Mouse (Mus musculus): ENCODE measurements around the gene 1700123O20Rik. TPM values are rescaled to one million over a fixed set of nuclear protein-coding genes. Genes with fewer than 3 reads are reported as not detected.

The 1700123O20Rik gene
- polyA plus RNA-seq, 1 experiment = not detected

DNA sequence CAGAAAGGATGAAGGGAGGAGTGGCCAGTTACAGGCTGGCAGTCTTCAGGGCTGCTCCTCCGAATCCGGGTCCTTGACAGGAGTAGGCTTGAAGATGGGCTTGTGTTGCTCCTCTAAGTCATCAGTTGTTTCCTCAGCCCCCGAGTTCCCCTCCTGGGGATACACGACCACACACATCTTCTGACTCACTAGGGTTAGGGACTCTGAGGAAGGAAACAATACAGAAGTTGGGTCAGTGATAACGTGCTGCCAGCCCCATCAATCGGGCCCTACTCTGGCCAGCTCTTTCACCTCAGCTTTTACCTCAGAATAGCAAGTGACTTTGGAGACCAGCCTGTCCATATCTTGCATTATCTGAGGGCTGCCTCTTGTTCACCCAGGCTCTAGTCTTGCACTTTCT is 38.0 kb downstream of the 1700123O20Rik start:
- WGBS = 64% methylated on average over 6 of the region's 6 CpGs
- H3K27ac ChIP-seq (ENCODE audit: insufficient read depth, low read depth, low read length) = no peak overlapping the region
- H3K4me3 ChIP-seq (ENCODE audit: insufficient read depth, low read depth, low read length) = no peak overlapping the region
- H3K4me1 ChIP-seq (ENCODE audit: control insufficient read depth, insufficient read depth, low read length) = peaks cover 2% of the 10 kb centered on the region; the same call in 1 of the 2 replicates
- TF ChIP-seq POLR2A (IDR thresholded peaks at IDR 0.05; ENCODE audit: insufficient read depth, low read depth, low read length) = no peak
- no peak for TF ChIP-seq CTCF (IDR thresholded peaks at IDR 0.05; ENCODE audit: insufficient read depth, low read depth, low read length)

DNA sequence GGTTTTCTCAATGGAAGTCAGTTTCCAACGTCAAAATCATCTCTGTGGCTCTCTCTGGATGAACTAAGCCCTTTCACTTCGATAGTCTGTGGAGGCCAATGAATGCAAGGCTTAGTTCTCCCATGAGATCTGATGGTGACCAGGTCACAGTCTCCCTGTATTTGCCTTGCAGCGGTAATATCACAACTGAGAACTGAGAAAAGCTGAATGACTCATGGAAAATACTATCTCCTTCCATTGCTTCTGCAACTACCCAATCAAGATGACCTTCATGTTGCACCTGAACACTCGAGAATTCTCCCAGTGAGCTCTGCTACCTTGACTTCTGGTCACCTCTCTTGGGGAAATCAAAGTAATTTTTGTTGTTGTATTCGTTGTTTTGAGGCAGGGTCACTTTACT is 41.5 kb downstream of the 1700123O20Rik start:
- TF ChIP-seq POLR2A (IDR thresholded peaks at IDR 0.05; ENCODE audit: insufficient read depth, low read depth, low read length) (no peak), CTCF (IDR thresholded peaks at IDR 0.05; ENCODE audit: insufficient read depth, low read depth, low read length) (no peak)
- no peak overlapping the region for H3K4me3 ChIP-seq (ENCODE audit: insufficient read depth, low read depth, low read length)
- no peak overlapping the region for H3K27ac ChIP-seq (ENCODE audit: insufficient read depth, low read depth, low read length)
- WGBS = 79% methylated on average over 5 of the region's 5 CpGs
- peaks cover 10% of the 10 kb centered on the region for H3K4me1 ChIP-seq (ENCODE audit: control insufficient read depth, insufficient read depth, low read length)

DNA sequence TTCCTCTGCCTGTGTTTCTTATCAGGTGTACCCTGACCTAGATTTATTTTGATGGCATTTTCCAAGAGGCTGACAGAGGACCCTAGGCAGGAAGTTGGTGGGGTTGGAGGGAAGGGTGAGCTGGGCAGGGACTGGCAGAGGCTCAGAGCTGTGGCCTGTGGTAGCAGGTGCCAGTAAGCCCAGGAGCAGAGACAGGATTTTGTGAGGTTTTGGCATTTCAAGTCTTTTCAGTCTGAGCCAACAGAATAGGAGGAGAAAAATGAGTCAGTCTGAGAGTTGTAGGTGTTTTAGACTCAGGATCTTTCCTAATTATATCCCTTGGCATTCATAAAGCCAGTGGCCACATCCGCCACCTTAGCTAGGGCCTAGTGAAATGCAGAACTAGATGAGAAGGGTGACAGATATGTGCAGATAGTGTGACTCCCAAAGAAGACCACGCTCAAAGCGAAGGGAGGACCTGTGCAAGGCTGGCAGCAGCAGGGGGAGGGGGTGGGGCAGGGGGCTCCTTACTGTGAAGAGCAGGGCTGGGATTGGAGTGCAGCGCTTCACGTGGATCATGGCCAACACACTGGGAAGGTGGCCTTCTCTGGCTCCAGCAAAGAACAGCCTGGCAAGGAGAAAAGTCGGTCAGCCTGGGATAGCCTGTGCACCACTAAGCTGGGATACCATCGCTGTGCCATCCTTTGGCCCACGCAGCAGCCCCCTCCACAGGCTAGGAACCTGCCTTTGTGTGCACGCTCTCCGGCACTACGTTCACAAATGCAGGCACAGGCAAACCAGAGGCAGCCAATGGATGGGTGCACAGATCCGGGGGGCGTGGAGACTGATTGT is 43.0 kb downstream of the 1700123O20Rik start:
- H3K27ac ChIP-seq (ENCODE audit: insufficient read depth, low read depth, low read length) = no peak overlapping the region
- no peak overlapping the region for H3K4me3 ChIP-seq (ENCODE audit: insufficient read depth, low read depth, low read length)
- H3K4me1 ChIP-seq (ENCODE audit: control insufficient read depth, insufficient read depth, low read length) = peaks cover 10% of the 10 kb centered on the region
- WGBS = 64% methylated on average over 13 of the region's 13 CpGs
- TF ChIP-seq CTCF (IDR thresholded peaks at IDR 0.05; ENCODE audit: insufficient read depth, low read depth, low read length) (no peak), POLR2A (IDR thresholded peaks at IDR 0.05; ENCODE audit: insufficient read depth, low read depth, low read length) (no peak)

DNA sequence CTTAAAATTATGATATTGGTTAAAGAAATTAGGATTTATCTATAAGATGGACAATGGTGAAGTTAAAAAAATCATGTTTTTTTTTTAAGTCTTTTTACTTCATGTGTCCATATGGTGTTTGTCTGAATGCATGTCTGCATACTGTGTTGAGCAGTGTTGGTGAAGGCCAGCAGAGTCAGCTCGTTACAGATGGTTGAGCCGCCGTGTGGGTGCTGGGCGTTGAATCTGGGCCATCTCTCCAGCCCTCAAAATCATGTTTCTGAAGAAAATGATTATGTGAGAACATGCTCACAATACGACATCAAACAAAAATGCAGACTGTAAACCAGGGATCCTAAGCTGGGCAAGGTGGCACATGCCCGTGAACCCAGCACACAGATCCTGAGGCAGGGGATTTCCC is 44.3 kb downstream of the 1700123O20Rik start:
- WGBS = 89% methylated on average over 6 of the region's 6 CpGs
- no peak overlapping the region for H3K27ac ChIP-seq (ENCODE audit: insufficient read depth, low read depth, low read length)
- H3K4me1 ChIP-seq (ENCODE audit: control insufficient read depth, insufficient read depth, low read length) = peaks cover 12% of the 10 kb centered on the region
- H3K4me3 ChIP-seq (ENCODE audit: insufficient read depth, low read depth, low read length) = no peak overlapping the region
- TF ChIP-seq POLR2A (IDR thresholded peaks at IDR 0.05; ENCODE audit: insufficient read depth, low read depth, low read length) = no peak
- TF ChIP-seq CTCF (IDR thresholded peaks at IDR 0.05; ENCODE audit: insufficient read depth, low read depth, low read length) = no peak

DNA sequence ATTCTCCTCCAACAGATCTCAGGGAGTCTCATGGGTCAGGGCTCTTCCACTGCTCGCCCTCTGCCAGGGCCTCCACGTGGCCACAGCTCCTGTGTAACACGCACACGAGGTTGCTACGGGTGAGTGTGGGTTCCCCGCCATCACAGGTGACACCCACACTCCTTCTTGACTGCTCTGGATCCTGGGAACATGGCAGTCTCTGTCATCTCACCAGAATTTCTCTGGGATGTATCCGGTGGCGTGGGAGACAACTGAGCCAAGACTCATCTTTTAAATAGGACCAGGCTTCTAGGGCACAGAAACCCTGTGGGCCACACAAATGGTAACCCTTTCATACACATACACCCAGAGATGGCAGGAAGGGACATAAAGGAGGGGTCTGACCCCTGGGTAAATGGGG is 46.2 kb downstream of the 1700123O20Rik start:
- WGBS = 90% methylated on average over 8 of the region's 8 CpGs
- Histone ChIP-seq H3K4me3 (ENCODE audit: insufficient read depth, low read depth, low read length) (no peak overlapping the region), H3K4me1 (ENCODE audit: control insufficient read depth, insufficient read depth, low read length) (peaks cover 18% of the 10 kb centered on the region), H3K27ac (ENCODE audit: insufficient read depth, low read depth, low read length) (no peak overlapping the region)
- TF ChIP-seq POLR2A (IDR thresholded peaks at IDR 0.05; ENCODE audit: insufficient read depth, low read depth, low read length) (no peak), CTCF (IDR thresholded peaks at IDR 0.05; ENCODE audit: insufficient read depth, low read depth, low read length) (no peak)

DNA sequence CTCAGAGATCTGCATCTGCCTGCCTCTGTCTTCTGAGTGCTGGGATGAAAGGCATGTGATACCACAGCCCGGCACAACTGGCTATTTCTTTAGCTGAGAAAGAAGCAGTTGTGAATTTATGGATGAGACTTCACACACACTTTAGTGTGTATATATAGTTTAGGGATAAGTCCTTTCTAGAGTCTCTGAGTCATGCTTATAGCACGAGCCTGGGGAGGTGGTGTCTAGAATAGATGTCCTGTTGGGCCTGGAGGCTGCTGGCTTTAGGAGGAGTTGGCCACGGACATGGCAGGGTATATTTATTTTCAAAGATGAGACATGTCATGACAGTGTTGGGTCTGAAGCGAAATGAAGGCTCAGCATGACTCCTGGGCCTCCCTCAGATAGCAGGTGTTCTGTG is 48.0 kb downstream of the 1700123O20Rik start:
- Histone ChIP-seq H3K27ac (ENCODE audit: insufficient read depth, low read depth, low read length) (no peak overlapping the region), H3K4me3 (ENCODE audit: insufficient read depth, low read depth, low read length) (no peak overlapping the region), H3K4me1 (ENCODE audit: control insufficient read depth, insufficient read depth, low read length) (peaks cover 23% of the 10 kb centered on the region)
- no peak for TF ChIP-seq POLR2A (IDR thresholded peaks at IDR 0.05; ENCODE audit: insufficient read depth, low read depth, low read length)
- no peak for TF ChIP-seq CTCF (IDR thresholded peaks at IDR 0.05; ENCODE audit: insufficient read depth, low read depth, low read length)
- WGBS = 47% methylated on average over 4 of the region's 4 CpGs

DNA sequence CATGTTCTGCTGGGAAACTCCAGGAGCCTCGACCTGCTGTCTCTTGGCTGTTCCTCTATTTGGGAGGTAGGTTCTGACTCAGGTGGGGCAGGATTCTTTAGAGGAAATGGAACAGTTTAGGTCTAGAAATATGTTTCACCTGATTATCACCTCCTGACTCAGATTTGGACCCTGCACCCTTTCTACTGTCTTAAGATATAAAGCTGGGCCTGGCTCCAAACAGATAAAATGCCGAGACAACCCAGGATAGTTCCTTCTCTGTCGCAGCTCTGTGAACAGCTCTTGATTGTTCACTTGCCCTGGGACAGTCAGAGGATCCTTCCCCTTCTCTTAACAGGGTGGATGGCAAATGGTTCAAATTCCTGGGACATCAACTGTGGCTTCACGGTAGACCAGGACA is 49.2 kb downstream of the 1700123O20Rik start:
- Histone ChIP-seq H3K4me1 (ENCODE audit: control insufficient read depth, insufficient read depth, low read length) (peaks cover 17% of the 10 kb centered on the region), H3K27ac (ENCODE audit: insufficient read depth, low read depth, low read length) (no peak overlapping the region), H3K4me3 (ENCODE audit: insufficient read depth, low read depth, low read length) (no peak overlapping the region)
- WGBS = 89% methylated on average over 4 of the region's 4 CpGs
- TF ChIP-seq CTCF (IDR thresholded peaks at IDR 0.05; ENCODE audit: insufficient read depth, low read depth, low read length) (no peak), POLR2A (IDR thresholded peaks at IDR 0.05; ENCODE audit: insufficient read depth, low read depth, low read length) (no peak)

DNA sequence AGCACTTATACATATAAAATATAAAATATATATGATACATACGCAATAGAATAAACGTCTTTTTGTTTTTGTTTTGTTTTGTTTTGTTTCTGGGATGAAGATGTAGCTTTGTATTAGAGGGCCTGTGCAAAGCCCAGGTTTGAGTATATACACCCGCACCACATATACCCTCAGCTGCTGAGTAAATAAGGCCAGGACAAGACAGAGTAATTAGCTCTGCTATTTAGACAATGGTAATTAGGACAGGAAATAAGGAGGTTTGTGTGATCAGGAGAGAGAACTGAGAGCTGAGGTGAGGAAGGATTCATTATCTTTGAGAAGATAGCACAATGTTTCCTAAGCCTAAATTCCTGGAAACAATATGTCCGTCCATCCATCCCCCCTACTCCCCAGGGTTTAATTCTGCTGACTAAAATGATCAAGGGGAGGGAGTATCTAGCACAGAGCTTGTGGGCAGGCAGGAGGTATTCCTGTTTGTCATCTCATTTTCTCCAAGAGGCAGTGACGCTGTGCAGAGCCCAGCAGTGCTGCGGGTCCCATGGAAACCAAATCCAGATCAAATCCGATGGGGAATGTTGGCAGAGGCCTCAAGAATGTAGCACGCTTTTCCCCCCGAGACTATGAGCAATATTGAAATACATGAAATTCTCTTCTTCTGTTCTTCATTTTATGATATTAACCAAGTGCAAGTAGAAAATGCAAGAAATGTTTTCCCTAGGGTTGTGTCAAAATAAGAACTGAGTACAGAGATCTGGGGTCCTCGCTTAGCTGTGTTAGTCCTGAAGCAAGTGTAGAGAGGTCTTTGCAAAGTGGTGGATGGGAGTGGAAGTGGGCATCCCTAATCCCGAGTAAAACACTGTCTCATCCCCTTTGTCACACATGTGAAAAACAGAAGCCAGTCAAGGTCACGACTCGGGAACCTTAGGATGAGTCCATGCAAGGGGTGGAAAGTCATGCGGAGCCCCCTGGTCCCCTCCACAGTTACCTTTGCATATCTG is 50.8 kb downstream of the 1700123O20Rik start:
- peak overlapping the region; percentile 83 for H3K27ac ChIP-seq (ENCODE audit: insufficient read depth, low read depth, low read length)
- WGBS = 37% methylated on average over 14 of the region's 14 CpGs
- H3K4me1 ChIP-seq (ENCODE audit: control insufficient read depth, insufficient read depth, low read length) = peaks cover 15% of the 10 kb centered on the region
- H3K4me3 ChIP-seq (ENCODE audit: insufficient read depth, low read depth, low read length) = no peak overlapping the region
- TF ChIP-seq POLR2A (IDR thresholded peaks at IDR 0.05; ENCODE audit: insufficient read depth, low read depth, low read length) = no peak
- no peak for TF ChIP-seq CTCF (IDR thresholded peaks at IDR 0.05; ENCODE audit: insufficient read depth, low read depth, low read length)

DNA sequence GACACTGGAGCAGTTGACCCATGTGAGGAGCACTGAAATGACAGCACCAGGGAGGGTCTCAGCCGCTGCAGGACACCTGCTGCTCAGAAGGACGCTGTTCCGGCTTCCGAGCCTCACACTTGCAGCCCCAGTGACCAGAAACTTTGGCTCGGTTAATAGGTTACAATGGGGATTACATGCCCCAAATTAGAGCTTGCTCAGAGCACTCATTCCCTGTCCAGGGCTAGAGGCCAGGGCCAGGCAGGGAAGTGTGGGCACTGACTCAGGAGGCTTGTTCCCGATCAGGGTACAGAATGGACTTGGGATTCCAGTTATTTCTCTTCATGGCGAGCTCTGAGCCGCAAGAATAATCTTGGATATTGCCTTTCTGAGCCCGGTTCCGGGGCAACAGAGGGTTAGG is 51.6 kb downstream of the 1700123O20Rik start:
- no peak overlapping the region for H3K4me3 ChIP-seq (ENCODE audit: insufficient read depth, low read depth, low read length)
- no peak for TF ChIP-seq CTCF (IDR thresholded peaks at IDR 0.05; ENCODE audit: insufficient read depth, low read depth, low read length)
- TF ChIP-seq POLR2A (IDR thresholded peaks at IDR 0.05; ENCODE audit: insufficient read depth, low read depth, low read length) = no peak
- H3K27ac ChIP-seq (ENCODE audit: insufficient read depth, low read depth, low read length) = peak overlapping the region; percentile 83
- WGBS = 68% methylated on average over 10 of the region's 10 CpGs
- H3K4me1 ChIP-seq (ENCODE audit: control insufficient read depth, insufficient read depth, low read length) = peaks cover 15% of the 10 kb centered on the region

Other genes starting within 250 kb of the 1700123O20Rik start
- not detected in 2 replicates for gene Lrp10, start 222.1 kb upstream of the 1700123O20Rik start, polyA plus RNA-seq (2012; ENCODE audit: insufficient read depth, insufficient read length, low replicate concordance, missing spikeins)
- not detected in 2 replicates for gene Rem2, start 210.1 kb upstream of the 1700123O20Rik start, polyA plus RNA-seq (2012; ENCODE audit: insufficient read depth, insufficient read length, low replicate concordance, missing spikeins)
- gene Prmt5, start 168.7 kb upstream of the 1700123O20Rik start, polyA plus RNA-seq (2012; ENCODE audit: insufficient read depth, insufficient read length, low replicate concordance, missing spikeins) = not detected in 2 replicates
- not detected in 2 replicates for gene Haus4, start 131.6 kb upstream of the 1700123O20Rik start, polyA plus RNA-seq (2012; ENCODE audit: insufficient read depth, insufficient read length, low replicate concordance, missing spikeins)
- gene Ajuba, start 108.7 kb upstream of the 1700123O20Rik start, polyA plus RNA-seq (2012; ENCODE audit: insufficient read depth, insufficient read length, low replicate concordance, missing spikeins) = not detected in 2 replicates
- gene 4931414P19Rik, start 80.2 kb upstream of the 1700123O20Rik start, polyA plus RNA-seq (2012; ENCODE audit: insufficient read depth, insufficient read length, low replicate concordance, missing spikeins) = not detected in 2 replicates
- not detected in 2 replicates for gene Psmb5, start 68.2 kb upstream of the 1700123O20Rik start, polyA plus RNA-seq (2012; ENCODE audit: insufficient read depth, insufficient read length, low replicate concordance, missing spikeins)
- gene Psmb11, start 64.8 kb upstream of the 1700123O20Rik start, polyA plus RNA-seq (2012; ENCODE audit: insufficient read depth, insufficient read length, low replicate concordance, missing spikeins) = not detected in 2 replicates
- gene Gm17606, start 45.3 kb upstream of the 1700123O20Rik start, polyA plus RNA-seq (2012; ENCODE audit: insufficient read depth, insufficient read length, low replicate concordance, missing spikeins) = not detected in 2 replicates
- gene Cdh24, start 44.9 kb upstream of the 1700123O20Rik start, polyA plus RNA-seq (2012; ENCODE audit: insufficient read depth, insufficient read length, low replicate concordance, missing spikeins) = not detected in 2 replicates
- 835 TPM in 1 of 2 replicates, not detected in the other for gene Acin1, start 715 bp downstream of the 1700123O20Rik start, polyA plus RNA-seq (2012; ENCODE audit: insufficient read depth, insufficient read length, low replicate concordance, missing spikeins)
- gene Gm29776, start 12.6 kb downstream of the 1700123O20Rik start, polyA plus RNA-seq (2012; ENCODE audit: insufficient read depth, insufficient read length, low replicate concordance, missing spikeins) = not detected in 2 replicates
- not detected in 2 replicates for gene Cebpe, start 26.0 kb downstream of the 1700123O20Rik start, polyA plus RNA-seq (2012; ENCODE audit: insufficient read depth, insufficient read length, low replicate concordance, missing spikeins)
- not detected in 2 replicates for gene Slc7a8, start 95.7 kb downstream of the 1700123O20Rik start, polyA plus RNA-seq (2012; ENCODE audit: insufficient read depth, insufficient read length, low replicate concordance, missing spikeins)
- gene Rnf212b, start 127.9 kb downstream of the 1700123O20Rik start, polyA plus RNA-seq (2012; ENCODE audit: insufficient read depth, insufficient read length, low replicate concordance, missing spikeins) = not detected in 2 replicates
- gene Homez, start 184.7 kb downstream of the 1700123O20Rik start, polyA plus RNA-seq (2012; ENCODE audit: insufficient read depth, insufficient read length, low replicate concordance, missing spikeins) = not detected in 2 replicates
- not detected in 2 replicates for gene Ppp1r3e, start 191.3 kb downstream of the 1700123O20Rik start, polyA plus RNA-seq (2012; ENCODE audit: insufficient read depth, insufficient read length, low replicate concordance, missing spikeins)
- 145 TPM in 1 of 2 replicates, not detected in the other for gene Bcl2l2, start 197.2 kb downstream of the 1700123O20Rik start, polyA plus RNA-seq (2012; ENCODE audit: insufficient read depth, insufficient read length, low replicate concordance, missing spikeins)
- gene Gm20521, start 197.2 kb downstream of the 1700123O20Rik start, polyA plus RNA-seq (2012; ENCODE audit: insufficient read depth, insufficient read length, low replicate concordance, missing spikeins) = not detected in 2 replicates
- not detected in 2 replicates for gene Pabpn1, start 206.3 kb downstream of the 1700123O20Rik start, polyA plus RNA-seq (2012; ENCODE audit: insufficient read depth, insufficient read length, low replicate concordance, missing spikeins)
- 220 TPM in 1 of 2 replicates, not detected in the other for gene Slc22a17, start 226.9 kb downstream of the 1700123O20Rik start, polyA plus RNA-seq (2012; ENCODE audit: insufficient read depth, insufficient read length, low replicate concordance, missing spikeins)
- gene Efs, start 239.9 kb downstream of the 1700123O20Rik start, polyA plus RNA-seq (2012; ENCODE audit: insufficient read depth, insufficient read length, low replicate concordance, missing spikeins) = not detected in 2 replicates
- gene Il25, start 246.5 kb downstream of the 1700123O20Rik start, polyA plus RNA-seq (2012; ENCODE audit: insufficient read depth, insufficient read length, low replicate concordance, missing spikeins) = not detected in 2 replicates

All from olfactory bulb, adult 2 months (tissue).